Mouse (Mus musculus): ENCODE measurements around the gene Gipc3. TPM values are rescaled to one million over a fixed set of nuclear protein-coding genes. Genes with fewer than 3 reads are reported as not detected.
A peak's percentile ranks its signal among the peaks of the same experiment; 100 is the strongest.

Gene Gipc3
- polyA plus RNA-seq, 1 experiment from 2014 or later = not detected

DNA sequence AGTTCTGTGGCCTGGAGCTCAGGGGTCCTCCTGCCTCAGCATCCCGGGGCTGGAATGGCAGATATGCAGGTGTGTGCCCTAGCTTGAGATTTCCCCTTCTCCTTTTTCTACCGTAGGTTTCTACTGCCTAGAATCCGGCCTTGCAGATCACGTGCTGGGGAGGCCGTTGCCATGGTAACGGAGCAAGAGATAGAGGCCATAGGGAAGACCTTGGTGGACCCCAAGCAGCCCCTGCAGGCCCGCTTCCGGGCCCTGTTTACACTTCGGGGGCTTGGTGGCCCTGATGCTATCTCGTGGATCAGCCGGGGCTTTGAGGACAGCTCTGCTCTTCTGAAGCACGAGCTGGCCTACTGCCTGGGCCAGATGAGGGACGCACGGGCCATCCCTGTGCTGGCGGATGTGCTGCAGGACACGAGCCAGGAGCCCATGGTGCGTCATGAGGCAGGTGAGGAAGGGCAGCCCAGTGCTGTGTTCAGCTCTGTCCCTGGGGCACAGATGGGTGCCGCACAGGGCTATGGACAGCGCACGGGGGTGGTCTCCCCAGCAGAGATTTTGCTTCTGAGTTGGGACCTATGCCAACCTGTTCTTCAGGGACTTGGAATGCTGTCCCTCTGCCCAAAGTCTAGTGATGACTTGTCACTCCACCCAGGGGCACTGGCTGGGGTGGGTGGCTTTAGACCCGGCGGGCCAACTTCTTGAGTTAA lies 42.7 kb upstream of the Gipc3 start:
- WGBS = 86% methylated on average over 22 of the region's 22 CpGs
- DNase-seq (ENCODE audit: low spot score) (no peak), ATAC-seq (ENCODE audit: insufficient read depth, low FRiP score, low TSS enrichment) (no peak)
- Histone ChIP-seq H3K4me1 (ENCODE audit: control insufficient read depth, insufficient read depth, low read length) (peaks cover 14% of the 10 kb centered on the region), H3K27ac (ENCODE audit: low read depth, low read length) (no peak overlapping the region), H3K4me3 (ENCODE audit: low read depth, low read length) (no peak overlapping the region), H3K36me3 (ENCODE audit: control insufficient read depth, insufficient read depth, low read length) (peaks cover 18% of the 10 kb centered on the region), H3K4me2 (ENCODE audit: low read depth) (no peak overlapping the region), H3K9me3 (ENCODE audit: control insufficient read depth, low read length) (no peaks in the 10 kb centered on the region), H3K27me3 (ENCODE audit: control insufficient read depth, insufficient read depth, low read length) (no peaks in the 10 kb centered on the region), H3K9ac (ENCODE audit: low read length) (no peak overlapping the region)

DNA sequence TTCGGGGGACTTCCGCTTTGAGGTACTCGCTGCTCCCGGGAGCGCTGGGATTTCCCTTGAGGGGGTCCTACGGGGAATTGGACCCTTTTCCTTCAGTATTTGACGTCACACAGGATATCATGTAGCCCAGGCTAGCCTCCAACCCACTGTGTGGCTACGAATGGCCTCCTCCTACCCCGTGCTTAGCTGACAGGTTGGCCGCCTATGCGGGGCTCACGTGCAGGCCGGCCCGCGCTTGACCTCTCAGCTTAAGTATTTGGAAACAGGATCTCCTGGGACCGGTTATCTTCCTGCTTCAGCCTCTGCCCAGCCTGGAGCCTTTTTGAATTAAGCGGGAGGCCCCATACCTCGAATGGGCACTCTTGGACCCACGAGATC lies 41.5 kb upstream of the Gipc3 start:
- WGBS = under 1% methylated on average over 19 of the region's 19 CpGs
- H3K27me3 ChIP-seq (ENCODE audit: control insufficient read depth, insufficient read depth, low read length) = no peaks in the 10 kb centered on the region
- DNase-seq (ENCODE audit: low spot score) (no peak), ATAC-seq (ENCODE audit: insufficient read depth, low FRiP score, low TSS enrichment) (peak; percentile 25; the same call in 1 of the 2 replicates)
- peak overlapping the region; percentile 47 for H3K27ac ChIP-seq (ENCODE audit: low read depth, low read length)
- peak overlapping the region; percentile 90 for H3K4me2 ChIP-seq (ENCODE audit: low read depth)
- H3K9ac ChIP-seq (ENCODE audit: low read length) = peak overlapping the region; percentile 78
- H3K36me3 ChIP-seq (ENCODE audit: control insufficient read depth, insufficient read depth, low read length) = peaks cover 18% of the 10 kb centered on the region
- H3K4me1 ChIP-seq (ENCODE audit: control insufficient read depth, insufficient read depth, low read length) = peaks cover 14% of the 10 kb centered on the region
- no peaks in the 10 kb centered on the region for H3K9me3 ChIP-seq (ENCODE audit: control insufficient read depth, low read length)
- peak overlapping the region; percentile 88 for H3K4me3 ChIP-seq (ENCODE audit: low read depth, low read length)

DNA sequence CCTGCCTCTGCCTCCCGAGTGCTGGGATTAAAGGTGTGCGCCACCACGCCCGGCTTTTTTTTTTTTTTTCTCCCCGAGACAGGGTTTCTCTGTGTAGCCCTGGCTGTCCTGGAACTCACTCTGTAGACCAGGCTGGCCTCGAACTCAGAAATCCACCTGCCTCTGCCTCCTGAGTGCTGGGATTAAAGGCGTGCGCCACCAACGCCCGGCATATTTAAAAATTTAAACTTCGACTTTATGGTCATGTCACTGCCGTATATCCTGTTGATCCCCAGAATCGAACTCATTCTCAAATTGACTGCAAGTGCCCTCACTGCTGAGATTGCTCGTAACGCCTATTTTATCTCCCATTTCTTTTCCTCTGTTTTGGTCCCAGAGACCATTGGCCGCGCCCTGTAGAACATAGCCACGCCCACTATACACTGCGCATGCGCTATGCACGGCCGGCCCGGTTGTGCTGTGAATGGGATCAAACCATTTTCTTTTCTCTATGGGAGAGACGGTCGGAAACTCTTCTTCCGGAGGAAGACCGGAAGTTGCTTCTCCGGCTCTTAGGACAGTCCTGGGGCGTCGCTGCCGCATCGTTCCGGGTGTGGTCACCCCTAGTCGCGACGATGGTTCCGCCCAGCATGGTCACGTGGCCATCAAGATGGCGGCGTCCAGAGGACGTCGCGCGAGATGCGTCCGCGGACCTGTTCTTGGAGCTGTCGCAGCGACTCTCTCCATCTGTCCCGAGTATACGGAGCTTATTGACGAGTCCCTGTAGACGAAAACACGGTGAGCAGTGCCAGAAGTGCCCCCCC lies 40.9 kb upstream of the Gipc3 start, which contains the start of the genes Dohh and Gm48551:
Gene Dohh, plus strand, starts transcription at position 627 of the 803 bp plus-strand sequence.
Gene Gm48551, plus strand, starts transcription at position 665 of the 803 bp plus-strand sequence.
- Histone ChIP-seq H3K36me3 (ENCODE audit: control insufficient read depth, insufficient read depth, low read length) (peaks cover 18% of the 10 kb centered on the region), H3K9ac (ENCODE audit: low read length) (peak within 1 kb of the TSS; percentile 78), H3K9me3 (ENCODE audit: control insufficient read depth, low read length) (no peaks in the 10 kb centered on the region), H3K27me3 (ENCODE audit: control insufficient read depth, insufficient read depth, low read length) (no peaks in the 10 kb centered on the region), H3K4me3 (ENCODE audit: low read depth, low read length) (peak within 1 kb of the TSS; percentile 88), H3K4me2 (ENCODE audit: low read depth) (peak within 1 kb of the TSS; percentile 90), H3K27ac (ENCODE audit: low read depth, low read length) (peak within 1 kb of the TSS; percentile 47), H3K4me1 (ENCODE audit: control insufficient read depth, insufficient read depth, low read length) (peaks cover 9% of the 10 kb centered on the region)
- ATAC-seq (ENCODE audit: insufficient read depth, low FRiP score, low TSS enrichment) (peak; percentile 91), DNase-seq (ENCODE audit: low spot score) (peak; percentile 95)
- whole genome bisulfite sequencing = 6% methylated on average over 53 of the region's 54 CpGs

DNA sequence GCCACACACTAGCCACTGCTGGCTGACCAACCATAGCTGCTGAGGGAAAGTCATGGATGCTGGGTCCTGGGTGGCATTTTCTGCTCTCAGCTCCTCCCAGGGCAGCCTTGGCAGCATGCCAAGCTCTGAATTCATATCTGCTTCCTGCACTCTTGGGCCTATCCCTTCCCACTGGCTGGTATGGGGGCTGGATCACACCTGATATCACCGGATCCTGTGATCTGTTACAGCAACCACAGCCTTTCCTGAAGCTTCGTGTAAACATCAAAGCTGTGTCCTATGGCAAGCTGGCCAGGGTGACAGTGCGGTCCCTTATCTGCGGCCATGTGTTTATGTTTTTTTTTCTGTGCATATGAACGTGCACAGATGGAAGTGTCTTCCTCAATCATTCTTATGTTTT lies 39.0 kb upstream of the Gipc3 start:
- DNase-seq (ENCODE audit: low spot score) = no peak
- Histone ChIP-seq H3K4me1 (ENCODE audit: control insufficient read depth, insufficient read depth, low read length) (peaks cover 15% of the 10 kb centered on the region), H3K4me3 (ENCODE audit: low read depth, low read length) (no peak overlapping the region), H3K9ac (ENCODE audit: low read length) (no peak overlapping the region), H3K27me3 (ENCODE audit: control insufficient read depth, insufficient read depth, low read length) (no peaks in the 10 kb centered on the region), H3K36me3 (ENCODE audit: control insufficient read depth, insufficient read depth, low read length) (peaks cover 8% of the 10 kb centered on the region), H3K9me3 (ENCODE audit: control insufficient read depth, low read length) (no peaks in the 10 kb centered on the region), H3K27ac (ENCODE audit: low read depth, low read length) (no peak overlapping the region), H3K4me2 (ENCODE audit: low read depth) (no peak overlapping the region)
- ATAC-seq (ENCODE audit: insufficient read depth, low FRiP score, low TSS enrichment) = no peak
- WGBS = 91% methylated on average over 5 of the region's 5 CpGs

DNA sequence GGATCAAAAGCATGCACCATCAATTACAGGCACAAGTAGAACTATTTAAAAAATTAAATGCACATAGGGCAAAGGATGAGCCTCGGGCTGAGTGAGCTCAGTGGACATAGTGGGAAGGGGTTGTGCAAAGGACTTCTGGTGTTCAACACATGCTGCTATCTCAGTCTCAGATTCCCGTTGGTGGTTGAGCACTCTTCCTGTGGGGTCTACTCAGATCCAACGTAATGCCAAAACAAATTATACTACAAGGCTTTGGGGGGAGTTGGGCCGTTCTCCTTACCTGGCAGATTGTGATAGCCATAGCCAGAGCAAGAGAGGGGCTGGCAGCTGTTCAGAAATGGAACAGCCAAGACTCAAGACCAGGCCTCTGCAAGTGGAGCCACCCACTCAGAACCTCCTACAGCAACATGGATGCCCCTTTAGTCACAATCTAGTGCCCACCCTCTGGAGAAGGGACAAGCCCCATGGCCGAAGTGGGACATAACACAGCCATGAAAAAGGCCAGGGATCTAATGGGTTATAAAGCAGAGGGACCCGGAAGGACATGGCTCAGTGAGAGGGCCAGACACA lies 36.8 kb upstream of the Gipc3 start:
- Histone ChIP-seq H3K27ac (ENCODE audit: low read depth, low read length) (no peak overlapping the region), H3K4me1 (ENCODE audit: control insufficient read depth, insufficient read depth, low read length) (peaks cover 13% of the 10 kb centered on the region), H3K9ac (ENCODE audit: low read length) (no peak overlapping the region), H3K36me3 (ENCODE audit: control insufficient read depth, insufficient read depth, low read length) (0 out of 2 replicates have a peak, but pooled peaks cover 2% of the 10 kb centered on the region), H3K9me3 (ENCODE audit: control insufficient read depth, low read length) (no peaks in the 10 kb centered on the region), H3K4me3 (ENCODE audit: low read depth, low read length) (no peak overlapping the region), H3K27me3 (ENCODE audit: control insufficient read depth, insufficient read depth, low read length) (no peaks in the 10 kb centered on the region), H3K4me2 (ENCODE audit: low read depth) (no peak overlapping the region)
- ATAC-seq (ENCODE audit: insufficient read depth, low FRiP score, low TSS enrichment) = no peak
- DNase-seq (ENCODE audit: low spot score) = no peak
- 94% methylated on average over 6 of the region's 6 CpGs for WGBS

DNA sequence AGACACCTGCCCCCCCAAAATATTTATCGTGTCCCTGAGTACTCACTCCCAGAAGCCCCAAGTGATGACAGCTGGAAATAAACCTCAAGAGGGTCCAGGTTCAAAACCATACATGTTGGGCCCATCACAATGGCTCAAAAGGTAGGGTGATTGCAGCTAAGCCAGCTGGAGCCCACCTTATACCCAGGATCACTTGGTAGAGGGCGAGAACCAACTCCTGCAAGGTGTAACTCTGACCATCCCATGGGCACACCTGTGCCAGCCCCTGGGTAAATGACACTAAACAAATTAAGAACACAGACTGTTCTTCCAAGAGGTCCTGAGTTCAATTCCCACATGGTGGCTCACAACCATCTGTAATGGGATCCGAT lies 36.1 kb upstream of the Gipc3 start:
- Histone ChIP-seq H3K4me3 (ENCODE audit: low read depth, low read length) (peak overlapping the region; percentile 85), H3K9me3 (ENCODE audit: control insufficient read depth, low read length) (no peaks in the 10 kb centered on the region), H3K9ac (ENCODE audit: low read length) (peak overlapping the region; percentile 62), H3K36me3 (ENCODE audit: control insufficient read depth, insufficient read depth, low read length) (0 out of 2 replicates have a peak, but pooled peaks cover 2% of the 10 kb centered on the region), H3K4me1 (ENCODE audit: control insufficient read depth, insufficient read depth, low read length) (peaks cover 12% of the 10 kb centered on the region), H3K27ac (ENCODE audit: low read depth, low read length) (peak overlapping the region; percentile 67; the same call in 1 of the 2 replicates), H3K4me2 (ENCODE audit: low read depth) (peak overlapping the region; percentile 59), H3K27me3 (ENCODE audit: control insufficient read depth, insufficient read depth, low read length) (no peaks in the 10 kb centered on the region)
- 0 out of 2 replicates have a peak, but pooled peaks have one; percentile 4 for ATAC-seq (ENCODE audit: insufficient read depth, low FRiP score, low TSS enrichment)
- no peak for DNase-seq (ENCODE audit: low spot score)
- WGBS = 63% methylated on average over 3 of the region's 3 CpGs

DNA sequence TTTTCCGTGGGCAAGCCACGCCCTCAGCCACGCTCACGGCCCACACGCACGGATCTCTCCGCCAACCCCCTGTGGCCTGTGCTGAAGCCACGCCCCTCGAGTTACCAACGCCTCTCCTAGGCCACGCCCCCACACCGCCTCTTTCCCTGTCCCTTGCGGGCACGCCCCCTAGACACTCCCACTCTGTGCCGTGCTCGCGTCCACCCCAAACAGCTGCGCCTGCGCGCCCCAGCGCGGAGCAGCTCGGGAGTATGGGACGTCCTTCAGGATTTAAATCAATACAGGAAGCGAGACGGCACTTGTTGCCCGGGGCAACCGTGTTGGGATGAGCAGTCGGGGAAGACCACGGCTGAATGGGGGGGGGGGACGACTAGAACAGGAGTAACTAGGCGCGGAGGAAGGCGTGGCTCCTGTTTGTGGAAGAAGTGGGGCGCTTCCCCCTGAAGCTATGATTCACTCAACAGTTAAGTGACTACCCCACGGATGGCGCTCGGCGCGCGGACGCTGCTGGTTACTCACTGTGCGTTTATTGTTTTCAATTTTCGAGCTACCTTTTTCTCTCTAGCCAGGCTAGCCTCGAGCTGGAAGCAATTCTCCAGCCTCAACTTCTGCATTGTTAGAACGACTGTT lies 35.6 kb upstream of the Gipc3 start:
- peak overlapping the region; percentile 67; the same call in 1 of the 2 replicates for H3K27ac ChIP-seq (ENCODE audit: low read depth, low read length)
- no peaks in the 10 kb centered on the region for H3K9me3 ChIP-seq (ENCODE audit: control insufficient read depth, low read length)
- H3K27me3 ChIP-seq (ENCODE audit: control insufficient read depth, insufficient read depth, low read length) = no peaks in the 10 kb centered on the region

DNA sequence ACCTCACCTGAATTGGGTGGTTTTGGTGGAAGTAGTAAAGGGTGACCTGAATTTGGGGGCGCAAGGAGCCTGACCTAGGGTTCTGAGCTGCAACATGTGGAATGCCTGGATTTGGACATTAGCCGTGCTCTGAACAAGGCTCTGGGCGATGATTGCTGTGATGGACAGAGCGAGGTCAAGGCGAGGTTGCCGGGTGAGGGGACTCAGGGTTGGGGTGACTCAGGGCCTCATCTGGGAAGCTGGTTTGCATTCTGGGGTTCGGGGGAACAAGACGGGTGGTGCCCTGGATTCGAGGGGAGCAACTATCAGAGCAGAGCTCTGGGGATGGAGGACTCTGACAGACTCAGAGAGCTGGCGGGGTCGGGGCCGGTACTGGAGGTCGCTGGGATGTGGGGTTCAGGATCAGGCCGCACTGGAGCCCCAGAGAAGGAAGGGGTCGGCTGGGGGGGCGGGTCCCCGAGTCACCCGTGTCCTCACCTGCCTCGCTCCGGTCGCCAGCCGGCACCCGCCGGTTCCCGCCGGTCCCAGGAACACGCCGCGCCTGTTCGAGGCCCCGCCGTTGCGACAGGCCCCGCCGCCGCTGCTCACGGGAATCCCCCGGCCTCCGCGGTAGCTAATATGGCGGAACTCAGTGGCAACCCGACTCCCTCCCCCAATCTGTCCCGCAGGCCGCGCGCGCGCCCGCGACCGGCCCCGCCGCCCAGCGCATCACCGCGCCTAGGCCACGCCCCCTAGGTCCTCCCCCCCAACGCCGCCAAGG lies 34.9 kb upstream of the Gipc3 start, which contains the start of gene Fzr1:
Gene Fzr1, minus strand, starts transcription at position 724 of the 760 bp plus-strand sequence.
- Histone ChIP-seq H3K4me1 (ENCODE audit: control insufficient read depth, insufficient read depth, low read length) (peaks cover 12% of the 10 kb centered on the region), H3K4me2 (ENCODE audit: low read depth) (peak within 1 kb of the TSS; percentile 88), H3K27me3 (ENCODE audit: control insufficient read depth, insufficient read depth, low read length) (no peaks in the 10 kb centered on the region), H3K9ac (ENCODE audit: low read length) (peak within 1 kb of the TSS; percentile 89), H3K36me3 (ENCODE audit: control insufficient read depth, insufficient read depth, low read length) (peaks cover 5% of the 10 kb centered on the region), H3K4me3 (ENCODE audit: low read depth, low read length) (peak within 1 kb of the TSS; percentile 85), H3K27ac (ENCODE audit: low read depth, low read length) (peak within 1 kb of the TSS; percentile 67), H3K9me3 (ENCODE audit: control insufficient read depth, low read length) (no peaks in the 10 kb centered on the region)
- ATAC-seq (ENCODE audit: insufficient read depth, low FRiP score, low TSS enrichment) = peak; percentile 59
- DNase-seq (ENCODE audit: low spot score) = no peak
- under 1% methylated on average over 44 of the region's 59 CpGs for WGBS

More for the DNA sequence above, 35.6 kb upstream of the Gipc3 start:
- H3K4me3 ChIP-seq (ENCODE audit: low read depth, low read length) = peak overlapping the region; percentile 85
- peak overlapping the region; percentile 88 for H3K4me2 ChIP-seq (ENCODE audit: low read depth)
- 1% methylated on average over 43 of the region's 46 CpGs for WGBS
- peaks cover 12% of the 10 kb centered on the region for H3K4me1 ChIP-seq (ENCODE audit: control insufficient read depth, insufficient read depth, low read length)
- ATAC-seq (ENCODE audit: insufficient read depth, low FRiP score, low TSS enrichment) = peak; percentile 95
- peak overlapping the region; percentile 89 for H3K9ac ChIP-seq (ENCODE audit: low read length)
- DNase-seq (ENCODE audit: low spot score) = peak; percentile 100
- H3K36me3 ChIP-seq (ENCODE audit: control insufficient read depth, insufficient read depth, low read length) = peaks cover 2% of the 10 kb centered on the region
